Mouse (Mus musculus) gastrocnemius, postnatal 25 days (tissue): ENCODE data around the gene Cradd. TPM values are rescaled to one million over a fixed set of nuclear protein-coding genes. Genes with fewer than 3 reads are reported as not detected.

Experiments used
- DNase-seq: peaks from one replicate; pipeline ENCODE4 v3.0.0; 2022
- total RNA-seq, 2 experiments: library from RNA; stranded (reverse); gene quantifications; 1 replicate in 1 of 2; 2 replicates in 1 of 2; pipeline ENCODE4 v1.2.3; 2021

Gene Cradd
- total RNA-seq, 2 experiments from 2014 or later, result 8.3 to 8.5 TPM

- DNase-seq, result no peak
These were observed 84.5 kb downstream of the Cradd start for GRCm38 (mm10) chr10:95239196-95240069.

DNA sequence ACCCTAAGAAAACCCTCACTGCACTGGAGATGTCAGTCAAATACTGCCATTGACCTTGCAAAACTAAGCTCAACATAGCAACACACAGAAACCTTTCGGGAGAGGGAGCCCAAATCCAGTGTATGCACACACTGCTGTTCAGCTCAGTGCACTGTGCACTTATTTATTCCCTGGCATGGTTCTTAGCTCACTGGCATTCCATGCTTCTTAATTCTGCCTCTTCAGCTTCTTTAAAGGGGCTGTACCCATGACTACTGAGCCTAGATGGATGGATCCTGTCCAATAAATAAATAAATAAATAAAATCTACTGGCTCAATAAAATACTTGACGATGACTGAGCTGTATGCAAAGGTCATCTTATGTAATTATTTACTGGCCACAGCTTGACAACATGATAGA is 85.3 kb downstream of the Cradd start:
- DNase-seq, result no peak

DNA sequence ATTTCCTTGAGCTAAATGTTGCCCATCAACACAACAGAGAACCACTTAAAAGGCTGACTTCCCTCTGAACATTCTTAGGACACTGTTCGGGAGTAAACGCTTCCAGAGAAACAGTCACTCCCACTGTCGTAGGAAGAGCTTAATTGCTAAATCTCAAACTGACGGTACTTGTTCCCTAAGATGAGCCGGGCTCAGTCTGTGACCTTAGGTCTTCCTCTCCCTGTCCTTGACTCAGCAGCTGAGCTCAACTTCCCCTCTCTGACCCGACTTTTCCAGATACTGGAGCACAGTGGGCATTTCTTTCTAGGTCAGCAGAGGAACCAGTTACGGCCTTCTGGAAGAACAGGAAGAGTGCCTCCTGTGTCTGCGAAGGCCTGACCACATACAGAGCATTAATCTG is 87.7 kb downstream of the Cradd start:
- DNase-seq, result no peak

- no peak for DNase-seq
These were observed 89.3 kb downstream of the Cradd start for GRCm38 (mm10) chr10:95234661-95235060.

- DNase-seq, result no peak
These were observed 90.9 kb downstream of the Cradd start for GRCm38 (mm10) chr10:95233044-95233443.

DNA sequence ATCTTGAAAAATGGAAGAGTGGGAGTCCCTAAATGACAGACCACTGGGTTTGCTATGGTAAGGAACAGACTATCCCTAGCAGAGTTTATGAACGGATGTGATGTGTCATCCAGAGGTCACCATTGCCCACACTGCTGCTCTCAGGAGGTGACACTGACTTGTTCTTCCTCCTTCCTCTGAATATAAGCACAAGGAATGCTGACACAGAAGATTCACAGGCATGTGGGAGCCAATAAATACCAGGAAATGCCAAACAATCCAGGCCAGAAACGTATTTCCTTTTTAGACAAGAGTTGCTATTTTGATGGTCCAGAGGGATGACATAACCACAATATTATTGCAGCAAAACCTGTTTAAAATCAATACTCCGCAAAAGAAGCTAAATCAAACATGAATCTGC is 91.4 kb downstream of the Cradd start:
- DNase-seq, result no peak

DNA sequence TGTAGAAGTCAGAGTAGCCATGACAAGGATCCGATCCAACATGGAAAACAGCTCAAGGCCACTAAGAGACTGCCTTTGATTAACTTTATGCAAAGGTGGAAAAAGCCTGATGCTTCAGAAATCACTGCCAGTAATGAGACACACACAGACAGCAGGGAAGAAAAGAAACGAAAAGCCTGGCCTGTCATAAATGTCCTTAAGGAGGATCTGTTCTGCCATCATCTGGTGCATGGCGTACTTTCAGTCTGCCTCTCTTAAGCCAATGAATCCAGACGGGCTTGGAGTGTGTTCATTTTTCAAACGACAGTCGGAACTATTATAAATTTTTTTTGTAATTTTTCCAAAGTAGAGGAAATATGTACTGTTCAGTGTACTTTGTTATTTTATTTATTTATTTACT is 95.7 kb downstream of the Cradd start:
- DNase-seq, result no peak

DNA sequence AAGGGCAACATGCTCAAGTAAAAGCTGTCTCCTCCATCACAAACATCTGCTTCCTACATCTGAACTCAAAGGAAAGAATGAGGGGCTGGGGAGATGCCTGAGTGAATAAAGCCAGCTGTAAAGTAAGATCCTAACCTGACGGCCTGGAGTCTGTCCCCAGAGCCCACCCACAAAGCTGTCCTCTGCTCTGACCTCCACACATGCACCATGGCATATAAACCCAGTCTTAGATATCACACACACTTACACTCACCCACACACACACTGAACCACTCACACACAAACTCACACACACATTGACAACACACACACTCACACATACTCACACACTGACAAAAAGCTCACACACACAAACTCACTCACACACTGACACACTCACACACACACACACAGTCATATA is 96.3 kb downstream of the Cradd start:
- no peak for DNase-seq

GRCm38 (mm10) chr10:95226772-95227171 is 97.2 kb downstream of the Cradd start:
- no peak for DNase-seq

DNA sequence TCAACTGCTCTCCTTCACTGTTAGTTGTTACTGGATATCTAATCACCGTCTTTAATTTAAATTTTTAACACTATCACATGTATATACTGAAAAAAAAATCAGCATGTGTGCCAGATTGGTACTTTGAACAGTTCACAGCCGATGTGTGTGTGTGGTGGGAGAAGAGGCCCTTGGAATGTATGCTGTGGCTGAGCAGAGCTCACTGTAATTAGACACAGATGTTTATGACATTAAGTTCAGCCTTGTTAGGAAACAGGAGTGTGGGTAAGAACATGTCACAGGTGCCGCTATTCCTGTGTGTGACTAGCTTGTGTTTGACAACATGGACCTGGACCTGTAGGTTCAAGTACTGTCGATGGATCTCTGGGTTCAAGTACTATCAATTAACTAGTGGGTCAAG is 98.9 kb downstream of the Cradd start:
- DNase-seq, result no peak

GRCm38 (mm10) chr10:95223211-95223610 is 100.7 kb downstream of the Cradd start:
- DNase-seq, result no peak

DNA sequence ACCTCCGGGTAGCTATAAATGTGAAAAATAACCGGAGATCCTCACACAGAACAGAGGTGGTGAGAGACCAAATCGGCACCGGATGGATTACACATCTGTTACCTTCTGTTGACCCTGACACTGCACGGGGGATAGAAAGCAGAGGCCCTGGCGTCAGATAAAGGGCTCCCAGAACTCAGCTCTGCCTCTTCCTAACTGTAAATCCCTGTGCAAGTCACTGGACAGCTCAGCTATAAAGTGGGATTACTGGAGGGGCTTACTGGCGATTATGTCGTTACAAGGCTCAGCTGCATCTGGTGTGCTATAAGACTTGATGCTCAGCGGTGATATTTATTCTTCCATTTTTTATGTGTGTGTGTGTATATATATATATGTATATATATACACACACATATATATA is 102.0 kb downstream of the Cradd start:
- DNase-seq, result no peak

GRCm38 (mm10) chr10:95220536-95220935 is 103.4 kb downstream of the Cradd start:
- no peak for DNase-seq

DNA sequence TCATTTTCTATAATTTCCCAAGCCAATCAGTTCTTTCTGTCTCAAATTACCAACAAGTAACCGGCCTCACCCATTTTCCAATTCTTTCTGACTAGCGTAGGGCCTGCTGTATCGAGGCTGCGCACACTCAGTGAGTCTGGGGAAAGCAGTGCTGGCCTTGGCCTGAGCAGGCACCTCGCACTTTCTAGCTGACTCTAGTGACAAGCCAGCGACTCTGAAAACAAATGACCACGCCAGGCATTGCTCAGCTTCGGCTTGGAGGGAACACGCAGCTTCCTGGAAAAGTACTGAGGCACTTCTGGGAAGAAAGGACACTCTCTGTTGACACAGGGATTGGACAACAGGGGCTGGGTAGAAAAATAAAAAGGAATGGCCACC is 105.3 kb downstream of the Cradd start:
- peak; percentile 53 for DNase-seq

- peak; percentile 37 for DNase-seq
These were observed 105.8 kb downstream of the Cradd start for GRCm38 (mm10) chr10:95217956-95218682.

DNA sequence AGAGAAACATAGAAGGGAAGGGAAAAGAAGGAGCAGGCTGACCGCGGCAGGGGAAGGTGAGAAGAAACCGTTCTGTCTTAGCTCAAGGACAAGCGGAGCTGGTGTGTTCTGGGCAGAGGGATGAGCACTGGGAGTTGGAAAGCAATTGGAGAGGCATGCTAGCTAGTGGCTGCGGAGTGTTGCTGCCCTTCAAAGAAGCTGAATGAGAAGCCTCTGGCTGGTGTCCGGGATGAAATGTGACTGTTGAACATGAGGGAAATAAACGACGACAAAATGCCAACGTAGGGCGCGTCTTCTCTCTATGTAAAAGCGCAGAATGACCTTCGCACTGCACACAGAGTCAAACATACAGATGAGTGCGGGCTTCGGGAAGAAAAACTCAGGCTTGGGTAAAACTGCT is 108.6 kb downstream of the Cradd start:
- DNase-seq, result no peak

GRCm38 (mm10) chr10:95213820-95214219 is 110.1 kb downstream of the Cradd start:
- DNase-seq, result peak; percentile 48

DNA sequence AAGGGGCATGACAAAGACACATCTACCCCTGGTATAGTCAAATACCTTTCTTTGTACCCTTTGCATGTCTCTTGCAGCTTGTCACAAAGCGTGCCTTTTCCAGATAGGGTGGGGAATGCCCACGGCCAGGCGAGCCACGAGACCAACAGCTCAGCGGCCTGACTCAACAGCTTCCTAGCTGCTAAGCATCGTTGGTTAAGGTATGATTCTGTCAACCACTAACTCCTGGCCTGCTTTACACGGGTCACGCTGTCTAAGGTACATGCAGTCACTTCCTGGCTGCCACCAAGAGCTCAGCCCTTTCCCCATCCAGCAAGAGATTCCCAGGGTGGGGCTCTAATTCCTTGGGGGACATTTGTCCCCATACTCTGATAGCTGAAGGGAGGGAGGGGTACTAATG is 110.6 kb downstream of the Cradd start:
- DNase-seq, result no peak

- DNase-seq, result no peak
These were observed 112.3 kb downstream of the Cradd start for GRCm38 (mm10) chr10:95211660-95212059.

GRCm38 (mm10) chr10:95210664-95211372 is 113.1 kb downstream of the Cradd start:
- no peak for DNase-seq

DNA sequence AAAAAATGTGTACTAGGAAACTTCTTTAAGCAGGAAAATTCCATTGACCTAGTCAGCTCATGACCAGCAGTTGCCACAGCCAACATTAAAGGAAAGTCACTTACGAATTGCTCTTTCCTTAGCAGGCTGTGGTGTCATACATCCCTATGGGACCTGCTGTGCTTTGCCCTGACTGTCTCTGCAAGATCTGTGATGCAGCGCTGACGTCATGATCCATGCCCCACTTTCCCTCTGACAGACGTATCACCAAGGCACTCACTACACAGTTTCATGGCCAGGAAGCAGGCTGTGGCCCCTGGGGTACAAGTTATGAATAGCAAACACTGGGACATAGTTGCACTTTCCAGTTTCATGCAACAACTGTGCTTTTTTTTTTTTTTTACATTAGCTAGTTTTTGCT is 113.8 kb downstream of the Cradd start:
- no peak for DNase-seq

GRCm38 (mm10) chr10:95207423-95207822 is 116.5 kb downstream of the Cradd start:
- no peak for DNase-seq

DNA sequence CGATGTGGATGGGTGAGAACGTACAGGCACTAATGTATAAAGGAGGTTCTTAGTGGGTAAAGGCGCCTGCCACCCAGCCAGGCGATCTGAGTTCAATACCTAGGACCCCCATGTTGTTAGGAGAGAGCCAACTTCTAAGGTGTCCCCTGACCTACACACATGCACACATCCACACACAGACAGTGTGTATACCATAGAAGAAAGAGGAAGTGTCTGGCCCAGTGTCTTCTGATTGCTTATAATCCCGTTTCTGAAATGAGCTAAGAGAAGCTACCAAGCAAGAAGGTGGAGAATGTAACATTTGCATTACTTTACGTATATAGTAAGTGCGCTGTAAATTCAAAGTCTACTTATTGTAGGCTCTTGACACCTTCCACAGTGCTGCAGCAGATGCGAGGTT is 122.4 kb downstream of the Cradd start:
- DNase-seq, result no peak
